Mouse (Mus musculus): ENCODE results near the gene St6gal1.

DNA sequence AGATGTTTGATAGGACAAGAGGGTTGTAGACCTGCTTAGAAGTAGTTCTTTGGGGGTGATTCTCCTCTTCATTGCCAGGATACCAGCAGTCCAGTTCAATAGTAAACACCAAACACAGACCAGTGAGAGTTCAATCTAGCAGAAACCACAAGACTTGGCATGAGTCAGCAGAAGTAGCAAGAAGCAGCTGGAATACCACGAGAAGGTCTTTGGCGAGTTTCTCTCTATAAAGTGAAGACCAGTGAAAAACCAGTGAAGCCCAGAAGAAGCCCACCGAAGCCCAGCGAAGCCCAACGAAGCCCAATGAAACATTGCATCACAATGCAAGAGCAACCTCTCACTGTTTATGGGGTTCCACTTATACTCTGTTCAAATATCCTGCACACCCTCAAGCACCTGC lies 173.4 kb downstream of the St6gal1 start:
- TF ChIP-seq CTCF (IDR thresholded peaks at IDR 0.05; ENCODE audit: borderline replicate concordance, extremely low read depth, insufficient read depth, insufficient read length) (no peak), POLR2A (IDR thresholded peaks at IDR 0.05; ENCODE audit: borderline replicate concordance, extremely low read depth, insufficient read depth, insufficient read length, poor library complexity, severe bottlenecking) (no peak)

Data from brain, embryonic 14.5 days (tissue).